Mouse (Mus musculus) splenic B cell, adult 2 months (primary cell): ENCODE results near the gene Ppp1r9a.

Experiments used
- DNase-seq: peaks from one replicate; pipeline ENCODE4 v3.0.0-alpha.2; 2011; ENCODE audit warnings: low read depth, low spot score
- H3K27me3 ChIP-seq: 2 replicates; pipeline ENCODE4 v1.6.1; 2012; ENCODE audit warnings: mild to moderate bottlenecking, low read length, moderate library complexity, mixed read lengths; ENCODE audit not compliant: control insufficient read depth, poor library complexity, insufficient read depth, severe bottlenecking
- H3K36me3 ChIP-seq: 2 replicates; pipeline ENCODE4 v1.6.1; 2012; ENCODE audit warnings: mild to moderate bottlenecking, low read length, moderate library complexity, mixed read lengths; ENCODE audit not compliant: control insufficient read depth, poor library complexity, insufficient read depth, severe bottlenecking

Gene Ppp1r9a

GRCm38 (mm10) chr6:5008603-5009002 lies 105.9 kb downstream of the Ppp1r9a start:
- Histone ChIP-seq H3K36me3 (no peaks in the 10 kb centered on the region), H3K27me3 (no peaks in the 10 kb centered on the region)
- DNase-seq = no peak

- no peak for DNase-seq
Measured at GRCm38 (mm10) chr6:5010553-5011416, 108.1 kb downstream of the Ppp1r9a start.

GRCm38 (mm10) chr6:5012794-5013193 lies 110.1 kb downstream of the Ppp1r9a start:
- Histone ChIP-seq H3K36me3 (no peaks in the 10 kb centered on the region), H3K27me3 (no peaks in the 10 kb centered on the region)
- no peak for DNase-seq

More at GRCm38 (mm10) chr6:5010553-5011416, 108.1 kb downstream of the Ppp1r9a start:
- no peaks in the 10 kb centered on the region for H3K36me3 ChIP-seq
- H3K27me3 ChIP-seq = no peaks in the 10 kb centered on the region

GRCm38 (mm10) chr6:5014567-5014966 lies 111.8 kb downstream of the Ppp1r9a start:
- DNase-seq = no peak
- Histone ChIP-seq H3K36me3 (no peaks in the 10 kb centered on the region), H3K27me3 (no peaks in the 10 kb centered on the region)

GRCm38 (mm10) chr6:5015173-5015572 lies 112.5 kb downstream of the Ppp1r9a start:
- Histone ChIP-seq H3K36me3 (no peaks in the 10 kb centered on the region), H3K27me3 (no peaks in the 10 kb centered on the region)
- no peak for DNase-seq

GRCm38 (mm10) chr6:5017945-5018511 lies 115.3 kb downstream of the Ppp1r9a start:
- DNase-seq = no peak
- no peaks in the 10 kb centered on the region for H3K36me3 ChIP-seq
- H3K27me3 ChIP-seq = no peaks in the 10 kb centered on the region

GRCm38 (mm10) chr6:5019208-5019607 lies 116.5 kb downstream of the Ppp1r9a start:
- Histone ChIP-seq H3K36me3 (no peaks in the 10 kb centered on the region), H3K27me3 (no peaks in the 10 kb centered on the region)
- DNase-seq = no peak

GRCm38 (mm10) chr6:5019969-5020368 lies 117.3 kb downstream of the Ppp1r9a start:
- no peak for DNase-seq
- H3K27me3 ChIP-seq = no peaks in the 10 kb centered on the region
- H3K36me3 ChIP-seq = no peaks in the 10 kb centered on the region

- Histone ChIP-seq H3K36me3 (no peaks in the 10 kb centered on the region), H3K27me3 (no peaks in the 10 kb centered on the region)
- no peak for DNase-seq
Measured at GRCm38 (mm10) chr6:5020510-5020909, 117.8 kb downstream of the Ppp1r9a start.

- H3K36me3 ChIP-seq = no peaks in the 10 kb centered on the region
- H3K27me3 ChIP-seq = no peaks in the 10 kb centered on the region
Measured at GRCm38 (mm10) chr6:5022677-5023076, 120.0 kb downstream of the Ppp1r9a start.

GRCm38 (mm10) chr6:5024893-5025292 lies 122.2 kb downstream of the Ppp1r9a start:
- DNase-seq = no peak
- no peaks in the 10 kb centered on the region for H3K36me3 ChIP-seq
- no peaks in the 10 kb centered on the region for H3K27me3 ChIP-seq

More at GRCm38 (mm10) chr6:5022677-5023076, 120.0 kb downstream of the Ppp1r9a start:
- DNase-seq = no peak

- Histone ChIP-seq H3K36me3 (no peaks in the 10 kb centered on the region), H3K27me3 (no peaks in the 10 kb centered on the region)
- no peak for DNase-seq
Measured at GRCm38 (mm10) chr6:5026772-5027171, 124.1 kb downstream of the Ppp1r9a start.

GRCm38 (mm10) chr6:5027213-5027612 lies 124.5 kb downstream of the Ppp1r9a start:
- no peak for DNase-seq
- Histone ChIP-seq H3K36me3 (no peaks in the 10 kb centered on the region), H3K27me3 (no peaks in the 10 kb centered on the region)

- no peak for DNase-seq
- Histone ChIP-seq H3K27me3 (no peaks in the 10 kb centered on the region), H3K36me3 (no peaks in the 10 kb centered on the region)
Measured at GRCm38 (mm10) chr6:5027801-5028200, 125.1 kb downstream of the Ppp1r9a start.

- no peaks in the 10 kb centered on the region for H3K27me3 ChIP-seq
- H3K36me3 ChIP-seq = no peaks in the 10 kb centered on the region
- DNase-seq = no peak
Measured at GRCm38 (mm10) chr6:5029205-5029927, 126.6 kb downstream of the Ppp1r9a start.
